Mouse (Mus musculus): ENCODE measurements around the gene Mphosph10.

Gene Mphosph10

GRCm38 (mm10) chr7:64392122-64392818 is at the start of gene Mphosph10, which contains the start of gene Mcee:
TSS of gene Mphosph10 (minus strand) at chr7:64392268.
TSS of gene Mcee (plus strand) at chr7:64392607.
- POLR2A ChIA-PET, result interaction anchor here (0.5 to 3.5 kb wide), 118 partner anchors 8 to 1687 kb away, joined by 3 to 54 read pairs (median 4); partner anchors contain the start of genes Mtmr10 (in 3 of the 4), Fan1 (in 2 of the 4), Apba2 (in 1 of the 4) and Nsmce3 (in 1 of the 4)
- CTCF ChIA-PET, result interaction anchor here in 2 of 4 experiments (0.6 to 1.3 kb wide), 5 partner anchors 105 to 537 kb away, joined by 3 to 5 read pairs (median 3); partner anchors contain the start of gene Mtmr10 (in 1 of the 2)

GRCm38 (mm10) chr7:64440519-64440918 is 48.5 kb upstream of the Mphosph10 start:
- ChIA-PET POLR2A (interaction anchor here in 1 of 4 experiments (1.5 kb wide), 1 partner anchor 19 kb away, joined by 4 read pairs; no protein-coding TSS in a partner anchor), CTCF (no interaction called here)

GRCm38 (mm10) chr7:64439595-64440518 is 47.8 kb upstream of the Mphosph10 start:
- CTCF ChIA-PET, result no interaction called here
- POLR2A ChIA-PET, result interaction anchor here in 1 of 4 experiments (1.5 kb wide), 1 partner anchor 19 kb away, joined by 4 read pairs; no protein-coding TSS in a partner anchor

GRCm38 (mm10) chr7:64424861-64425260 is 32.8 kb upstream of the Mphosph10 start:
- POLR2A ChIA-PET, result interaction anchor here in 2 of 4 experiments (0.6 to 1.1 kb wide), 5 partner anchors 33 to 317 kb away, joined by 3 to 5 read pairs (median 4); partner anchors contain the start of genes Mcee (in 2 of the 2) and Mphosph10 (in 2 of the 2)
- CTCF ChIA-PET, result interaction anchor here in 1 of 4 experiments (0.6 to 1.5 kb wide), 3 partner anchors 185 to 317 kb away, joined by 4 read pairs; no protein-coding TSS in a partner anchor

- POLR2A ChIA-PET, result interaction anchor here in 2 of 4 experiments (0.8 to 3.1 kb wide), 2 partner anchors 9 to 11 kb away, joined by 3 to 11 read pairs; partner anchors contain the start of genes Mcee (in 1 of the 2) and Mphosph10 (in 1 of the 2)
- CTCF ChIA-PET, result no interaction called here
Measured at GRCm38 (mm10) chr7:64403989-64404388, 11.9 kb upstream of the Mphosph10 start.

- POLR2A ChIA-PET, result interaction anchor here in 2 of 4 experiments (1.3 to 3.1 kb wide), 2 partner anchors 9 to 10 kb away, joined by 4 to 11 read pairs; partner anchors contain the start of genes Mcee (in 2 of the 2) and Mphosph10 (in 2 of the 2)
Measured at GRCm38 (mm10) chr7:64402452-64402851, 10.4 kb upstream of the Mphosph10 start.

GRCm38 (mm10) chr7:64400725-64401124 is 8.7 kb upstream of the Mphosph10 start:
- CTCF ChIA-PET, result no interaction called here

More at GRCm38 (mm10) chr7:64402452-64402851, 10.4 kb upstream of the Mphosph10 start:
- CTCF ChIA-PET, result no interaction called here

GRCm38 (mm10) chr7:64392819-64393151 is 717 bp upstream of the Mphosph10 start:
- CTCF ChIA-PET, result interaction anchor here in 2 of 4 experiments (0.6 to 1.3 kb wide), 4 partner anchors 105 to 537 kb away, joined by 3 to 5 read pairs (median 4); partner anchors contain the start of gene Mtmr10 (in 1 of the 2)
- POLR2A ChIA-PET, result interaction anchor here (0.5 to 3.5 kb wide), 93 partner anchors 8 to 1687 kb away, joined by 3 to 54 read pairs (median 4); partner anchors contain the start of genes Mtmr10 (in 3 of the 4), Fan1 (in 2 of the 4), Apba2 (in 1 of the 4) and Nsmce3 (in 1 of the 4)

More at GRCm38 (mm10) chr7:64400725-64401124, 8.7 kb upstream of the Mphosph10 start:
- POLR2A ChIA-PET, result interaction anchor here in 1 of 4 experiments (0.8 kb wide), 1 partner anchor 8 kb away, joined by 3 read pairs; the partner anchor contains the start of genes Mcee and Mphosph10

- POLR2A ChIA-PET, result interaction anchor here (0.6 to 3.5 kb wide), 78 partner anchors 8 to 1688 kb away, joined by 3 to 54 read pairs (median 5); partner anchors contain the start of genes Fan1 (in 3 of the 4), Mtmr10 (in 3 of the 4), Nsmce3 (in 1 of the 4) and Selenos (in 1 of the 4)
- CTCF ChIA-PET, result interaction anchor here in 1 of 4 experiments (1.3 kb wide), 1 partner anchor 350 kb away, joined by 5 read pairs; no protein-coding TSS in a partner anchor
Measured at GRCm38 (mm10) chr7:64391479-64391878, 589 bp downstream of the Mphosph10 start.

GRCm38 (mm10) chr7:64373830-64374562 is 18.1 kb downstream of the Mphosph10 start, which contains the start of gene Fan1:
TSS of gene Fan1 (minus strand) at chr7:64374095.
- CTCF ChIA-PET, result interaction anchor here in 2 of 4 experiments (0.7 to 0.8 kb wide), 2 partner anchors 622 to 1675 kb away, joined by 3 read pairs; no protein-coding TSS in a partner anchor
- POLR2A ChIA-PET, result interaction anchor here in 3 of 4 experiments (0.5 to 5.8 kb wide), 20 partner anchors 9 to 523 kb away, joined by 3 to 54 read pairs (median 4); partner anchors contain the start of genes Mcee (in 2 of the 3), Mphosph10 (in 2 of the 3), Mtmr10 (in 1 of the 3) and Nsmce3 (in 1 of the 3)

GRCm38 (mm10) chr7:64373147-64373829 is 18.8 kb downstream of the Mphosph10 start:
- ChIA-PET POLR2A (interaction anchor here (0.5 to 5.8 kb wide), 20 partner anchors 9 to 522 kb away, joined by 3 to 54 read pairs (median 4); partner anchors contain the start of genes Mcee (in 3 of the 4), Mphosph10 (in 3 of the 4), Mtmr10 (in 1 of the 4) and Nsmce3 (in 1 of the 4)), CTCF (interaction anchor here in 1 of 4 experiments (0.8 kb wide), 1 partner anchor 1675 kb away, joined by 3 read pairs; no protein-coding TSS in a partner anchor)

GRCm38 (mm10) chr7:64371940-64372878 is 19.9 kb downstream of the Mphosph10 start:
- POLR2A ChIA-PET, result interaction anchor here (0.6 to 5.8 kb wide), 9 partner anchors 14 to 187 kb away, joined by 3 to 54 read pairs (median 5); partner anchors contain the start of genes Mcee (in 3 of the 4), Mphosph10 (in 3 of the 4) and Mtmr10 (in 1 of the 4)
- CTCF ChIA-PET, result no interaction called here

- CTCF ChIA-PET, result no interaction called here
- POLR2A ChIA-PET, result interaction anchor here in 2 of 4 experiments (0.5 to 5.8 kb wide), 7 partner anchors 12 to 1709 kb away, joined by 3 to 54 read pairs (median 3); partner anchors contain the start of genes Mcee (in 2 of the 2) and Mphosph10 (in 2 of the 2)
Measured at GRCm38 (mm10) chr7:64369841-64370240, 22.2 kb downstream of the Mphosph10 start.

- ChIA-PET CTCF (no interaction called here), POLR2A (interaction anchor here in 2 of 4 experiments (1.0 to 1.5 kb wide), 2 partner anchors 8 to 63 kb away, joined by 3 read pairs; no protein-coding TSS in a partner anchor)
Measured at GRCm38 (mm10) chr7:64365863-64366262, 26.2 kb downstream of the Mphosph10 start.

GRCm38 (mm10) chr7:64360586-64360945 is 31.5 kb downstream of the Mphosph10 start:
- CTCF ChIA-PET, result no interaction called here
- POLR2A ChIA-PET, result interaction anchor here in 2 of 4 experiments (0.5 to 2.7 kb wide), 4 partner anchors 14 to 219 kb away, joined by 3 to 15 read pairs (median 4); partner anchors contain the start of genes Mcee (in 2 of the 2), Mphosph10 (in 2 of the 2) and Fan1 (in 1 of the 2)

Data from embryonic stem cell, embryonic (primary cell).